Mouse (Mus musculus) adipocyte (in vitro differentiated cells): ENCODE results near the gene Cipc.

Source experiments
- DNase-seq: peaks from one replicate; pipeline ENCODE4 v3.0.0-alpha.2; 2016; ENCODE audit warnings: low spot score

Cipc gene

GRCm38 (mm10) chr12:86960791-86961335, 14.0 kb downstream of the Cipc start:
- no peak for DNase-seq

GRCm38 (mm10) chr12:86961589-86962344, 14.9 kb downstream of the Cipc start:
- DNase-seq = no peak

- no peak for DNase-seq
Observed at GRCm38 (mm10) chr12:86964278-86965057, 17.6 kb downstream of the Cipc start.

GRCm38 (mm10) chr12:86965237-86965799, 18.5 kb downstream of the Cipc start:
- no peak for DNase-seq

- peak; percentile 49 for DNase-seq
Observed at GRCm38 (mm10) chr12:86968468-86969219, 21.8 kb downstream of the Cipc start.

- no peak for DNase-seq
Observed at GRCm38 (mm10) chr12:86969220-86969601, 22.4 kb downstream of the Cipc start.

GRCm38 (mm10) chr12:86971089-86971488, 24.2 kb downstream of the Cipc start:
- no peak for DNase-seq

- DNase-seq = peak; percentile 34
Observed at GRCm38 (mm10) chr12:86973216-86973615, 26.4 kb downstream of the Cipc start.

GRCm38 (mm10) chr12:86973706-86974105, 26.9 kb downstream of the Cipc start:
- peak; percentile 25 for DNase-seq

- DNase-seq = peak; percentile 32
Observed at GRCm38 (mm10) chr12:86974387-86975288, 27.8 kb downstream of the Cipc start.

GRCm38 (mm10) chr12:86975761-86976160, 28.9 kb downstream of the Cipc start:
- DNase-seq = no peak

- no peak for DNase-seq
Observed at GRCm38 (mm10) chr12:86976511-86977168, 29.8 kb downstream of the Cipc start.

GRCm38 (mm10) chr12:86977833-86978232, 31.0 kb downstream of the Cipc start:
- peak; percentile 78 for DNase-seq

- DNase-seq = no peak
Observed at GRCm38 (mm10) chr12:86981180-86981579, 34.3 kb downstream of the Cipc start.

GRCm38 (mm10) chr12:86983470-86984193, 36.8 kb downstream of the Cipc start:
- DNase-seq = no peak

- peak; percentile 71 for DNase-seq
Observed at GRCm38 (mm10) chr12:86984194-86984555, 37.3 kb downstream of the Cipc start.

GRCm38 (mm10) chr12:86986562-86986961, 39.7 kb downstream of the Cipc start:
- no peak for DNase-seq

- DNase-seq = no peak
Observed at GRCm38 (mm10) chr12:86988227-86988626, 41.4 kb downstream of the Cipc start.

- no peak for DNase-seq
Observed at GRCm38 (mm10) chr12:86989378-86989777, 42.5 kb downstream of the Cipc start.
